Mouse (Mus musculus) lung, adult 18-20 months (tissue): Measurements from ENCODE around the gene Tuba8.
A peak's percentile ranks its signal among the peaks of the same experiment; 100 is the strongest.

ENCODE experiments used
- DNase-seq, 2 experiments: peaks; one replicate each; pipeline ENCODE4 v3.0.0; 2022; ENCODE audit warnings: mixed read lengths in 2 of 2

The Tuba8 gene

GRCm38 (mm10) chr6:121197807-121198365 is 12.6 kb upstream of the Tuba8 start:
- no peak for DNase-seq

DNA sequence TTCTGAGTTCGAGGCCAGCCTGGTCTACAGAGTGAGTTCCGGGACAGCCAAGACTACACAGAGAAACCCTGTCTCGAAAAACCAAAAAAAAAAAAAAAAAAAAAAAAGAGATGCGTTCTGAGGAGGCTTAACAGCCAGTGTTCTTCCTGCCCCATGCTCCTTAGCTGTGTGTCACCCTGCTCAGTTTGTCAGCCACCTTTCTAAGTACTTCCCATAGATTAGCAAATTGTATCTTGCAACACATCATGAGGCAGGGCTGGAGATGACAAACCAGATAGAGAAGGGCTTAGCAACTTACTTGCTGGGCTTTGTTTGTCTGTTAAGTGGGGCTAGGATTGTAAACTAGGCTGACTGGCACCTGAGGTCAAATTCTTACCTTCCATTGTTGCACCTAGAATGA is 10.0 kb upstream of the Tuba8 start:
- DNase-seq = no peak

DNA sequence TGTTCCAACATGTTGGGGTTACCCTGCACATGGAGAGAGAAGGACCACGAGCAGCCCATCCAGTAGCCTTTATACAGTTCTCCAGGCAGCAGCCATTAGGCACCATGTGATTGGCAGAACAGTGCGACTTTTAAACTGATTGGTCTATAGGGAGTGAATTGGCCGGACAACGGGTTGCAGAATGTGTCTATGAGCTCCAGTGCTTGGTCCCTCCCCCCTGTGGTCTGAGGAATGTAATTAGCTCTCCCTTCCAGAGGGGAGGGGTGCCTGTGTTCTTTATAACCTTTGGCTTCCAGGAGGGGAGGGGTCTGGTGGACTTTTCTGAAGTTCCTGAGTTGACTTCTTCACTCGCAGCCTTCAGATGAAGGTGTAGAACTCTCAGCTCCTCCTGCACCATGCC is 8.5 kb upstream of the Tuba8 start:
- DNase-seq = no peak

GRCm38 (mm10) chr6:121206481-121206880 is 4.0 kb upstream of the Tuba8 start:
- DNase-seq = no peak

GRCm38 (mm10) chr6:121209584-121209983 is 912 bp upstream of the Tuba8 start:
- DNase-seq = peak; percentile 62 to 81

DNA sequence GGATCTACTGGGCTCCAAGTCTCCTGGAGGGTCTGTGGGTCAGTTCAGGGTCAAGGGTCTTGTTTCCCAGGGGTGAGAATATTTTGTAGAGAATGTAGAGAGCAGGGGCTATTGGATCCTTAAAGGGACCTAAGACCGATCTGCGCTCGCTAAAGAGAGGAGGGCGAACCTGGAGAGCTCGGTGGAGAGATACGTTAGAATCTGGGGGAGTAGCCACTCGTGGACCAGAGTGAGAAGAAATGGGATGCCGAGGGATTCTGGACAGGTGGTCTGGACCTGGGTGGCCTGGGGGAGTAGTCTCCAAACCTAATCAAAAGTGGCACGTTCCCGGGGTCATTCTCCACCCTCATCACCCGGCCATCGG is 412 bp downstream of the Tuba8 start:
- DNase-seq = no peak

GRCm38 (mm10) chr6:121211743-121212142 is 1.2 kb downstream of the Tuba8 start:
- DNase-seq = peak; percentile 65 to 80

- no peak for DNase-seq
These were observed 2.5 kb downstream of the Tuba8 start for GRCm38 (mm10) chr6:121212988-121213387.

DNA sequence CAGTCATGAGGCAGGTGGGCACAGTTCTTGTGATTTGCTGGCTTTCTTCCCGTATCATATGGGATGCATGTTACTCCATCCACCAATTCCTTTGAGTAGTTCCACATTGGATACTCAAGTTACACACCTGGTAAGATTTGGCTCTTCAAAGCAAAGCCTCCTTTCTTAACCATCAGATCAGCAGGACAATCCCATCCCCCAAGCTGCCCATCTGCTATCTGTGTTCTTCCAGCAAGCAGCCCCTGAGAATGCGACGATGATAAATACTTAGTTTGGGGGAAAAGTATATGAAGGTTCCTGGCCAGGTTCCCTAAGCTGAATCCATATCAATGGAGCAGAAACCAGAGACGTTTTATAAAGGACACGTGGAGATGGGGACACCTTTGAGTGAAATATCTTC is 3.7 kb downstream of the Tuba8 start:
- no peak for DNase-seq

GRCm38 (mm10) chr6:121214667-121215330 is 4.3 kb downstream of the Tuba8 start:
- no peak for DNase-seq

DNA sequence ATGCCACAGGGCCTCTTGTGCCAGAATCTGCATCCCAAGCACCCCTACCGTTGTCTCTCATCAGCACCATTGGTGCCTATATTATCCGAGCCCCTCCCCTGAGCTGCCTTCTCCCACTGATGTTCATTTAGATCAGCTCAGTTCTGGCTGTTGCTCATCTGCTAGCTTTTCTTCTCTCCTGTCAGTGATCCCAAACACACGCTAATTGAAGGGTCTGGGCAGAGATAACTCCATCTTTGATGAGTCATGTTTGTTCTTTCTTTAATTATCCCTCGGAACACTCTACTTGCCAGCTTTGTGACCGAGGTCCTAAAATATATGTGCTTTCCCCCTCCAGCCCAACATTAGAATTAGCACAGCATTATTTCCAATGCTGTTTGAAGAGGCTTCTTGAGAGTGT is 4.8 kb downstream of the Tuba8 start:
- no peak for DNase-seq

GRCm38 (mm10) chr6:121215896-121216295 is 5.4 kb downstream of the Tuba8 start:
- no peak for DNase-seq

GRCm38 (mm10) chr6:121216589-121217255 is 6.2 kb downstream of the Tuba8 start:
- DNase-seq = no peak

GRCm38 (mm10) chr6:121218002-121218401 is 7.5 kb downstream of the Tuba8 start:
- no peak for DNase-seq

DNA sequence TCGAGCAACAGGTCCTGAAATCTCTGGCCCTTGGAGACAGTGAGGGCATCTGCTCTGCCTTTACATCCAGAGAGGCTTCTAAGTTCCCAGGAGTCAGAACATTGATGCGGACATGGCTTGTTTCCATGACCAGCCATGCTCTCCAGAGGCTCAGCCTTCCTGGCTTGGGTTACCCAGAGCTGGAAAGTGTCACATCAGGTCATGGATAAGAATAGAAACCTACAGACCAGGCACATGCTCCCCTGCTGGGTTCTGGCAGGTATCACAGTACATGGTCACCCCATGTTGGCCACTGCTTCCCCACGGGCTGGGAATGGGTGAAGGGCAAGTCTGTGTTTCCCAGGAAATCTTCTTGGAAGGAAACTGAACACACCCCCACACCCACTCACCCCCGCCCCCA is 8.9 kb downstream of the Tuba8 start:
- DNase-seq = no peak

GRCm38 (mm10) chr6:121220181-121220580 is 9.7 kb downstream of the Tuba8 start:
- DNase-seq = no peak

GRCm38 (mm10) chr6:121221876-121222597 is 11.5 kb downstream of the Tuba8 start:
- no peak for DNase-seq

- no peak for DNase-seq
These were observed 12.5 kb downstream of the Tuba8 start for GRCm38 (mm10) chr6:121223001-121223400.

DNA sequence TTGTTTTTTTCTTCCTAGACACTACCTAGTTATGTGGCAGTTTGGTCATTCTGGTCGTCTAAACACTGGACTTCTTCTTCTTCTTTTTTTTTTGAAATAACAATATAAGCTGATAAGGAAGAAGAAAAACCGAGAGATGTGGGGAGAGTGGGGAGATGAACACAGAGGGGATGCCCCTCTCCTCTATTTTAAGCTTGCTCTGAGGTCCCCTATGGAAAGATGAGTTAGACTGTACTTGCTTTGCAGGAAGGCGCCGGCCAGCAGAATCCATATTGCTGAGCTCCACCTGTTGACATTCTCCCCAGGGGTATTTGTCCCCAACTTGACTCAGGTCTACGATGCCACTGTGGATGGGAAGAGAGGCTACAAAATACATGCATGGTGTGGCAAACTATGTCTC is 13.6 kb downstream of the Tuba8 start:
- no peak for DNase-seq

- no peak for DNase-seq
These were observed 14.5 kb downstream of the Tuba8 start for GRCm38 (mm10) chr6:121224993-121225392.

GRCm38 (mm10) chr6:121226043-121226442 is 15.5 kb downstream of the Tuba8 start:
- DNase-seq = no peak

- no peak for DNase-seq
These were observed 16.2 kb downstream of the Tuba8 start for GRCm38 (mm10) chr6:121226744-121227143.

GRCm38 (mm10) chr6:121228421-121228820 is 17.9 kb downstream of the Tuba8 start:
- no peak for DNase-seq

DNA sequence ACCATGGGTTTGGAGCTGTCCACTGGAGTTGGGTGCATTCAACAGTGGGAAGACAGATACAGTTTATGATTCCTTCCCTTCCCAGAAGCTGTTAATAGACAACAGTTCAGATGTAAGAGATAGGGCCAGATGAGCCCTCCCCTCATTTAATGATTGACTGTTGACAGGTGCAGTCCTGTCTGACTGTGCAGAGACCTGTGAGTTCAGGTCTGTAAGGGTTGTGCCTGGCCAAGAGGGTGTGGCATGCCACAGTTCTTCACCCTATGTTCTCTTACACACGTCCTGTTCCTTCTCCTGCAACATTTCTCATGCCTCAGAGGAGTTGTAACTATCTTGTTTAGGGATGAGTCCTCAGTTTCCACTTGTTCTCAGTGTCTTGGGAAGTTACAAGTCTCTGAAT is 22.2 kb downstream of the Tuba8 start:
- DNase-seq = no peak
